Mouse (Mus musculus): ENCODE results near the gene Tmem131l. TPM values are rescaled to one million over a fixed set of nuclear protein-coding genes. Genes with fewer than 3 reads are reported as not detected.

Tmem131l gene
- total and polyA plus RNA-seq, 3 experiments: 9.6 to 39.6 TPM; not detected in 1

DNA sequence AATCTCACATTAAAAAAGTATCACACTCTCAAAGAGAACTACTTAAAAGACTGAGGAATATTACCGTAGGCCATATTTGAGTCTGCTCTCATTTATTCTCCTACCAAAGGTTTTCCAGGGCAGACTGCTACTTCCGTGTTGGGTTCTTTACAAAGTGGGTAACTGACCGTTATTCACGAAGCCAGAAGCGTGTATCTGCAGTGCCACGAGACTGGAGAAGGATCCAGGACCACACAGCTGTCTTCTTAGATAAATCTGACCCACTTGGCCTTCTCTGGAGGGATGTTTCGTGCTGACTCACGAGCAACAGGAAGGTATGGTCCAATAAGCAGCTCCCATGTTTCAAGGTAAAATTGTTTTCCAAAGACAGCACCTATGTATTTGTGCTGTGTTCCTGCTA, 1.8 kb upstream of the Tmem131l start (continued):
- peak; percentile 76 to 92; a peak in 3 of 4 replicates for TF ChIP-seq EP300 (IDR thresholded peaks at IDR 0.05; ENCODE audit: low read depth in 1 of 2, low read length in 2 of 2)
- TF ChIP-seq POLR2A (IDR thresholded peaks at IDR 0.05; ENCODE audit: control insufficient read depth in 1 of 2, insufficient read depth in 1 of 2, low read depth in 1 of 2, low read length in 2 of 2, poor library complexity in 1 of 2): peak in 1 of 2 experiments; percentile 50; a peak in 2 of 4 replicates

DNA sequence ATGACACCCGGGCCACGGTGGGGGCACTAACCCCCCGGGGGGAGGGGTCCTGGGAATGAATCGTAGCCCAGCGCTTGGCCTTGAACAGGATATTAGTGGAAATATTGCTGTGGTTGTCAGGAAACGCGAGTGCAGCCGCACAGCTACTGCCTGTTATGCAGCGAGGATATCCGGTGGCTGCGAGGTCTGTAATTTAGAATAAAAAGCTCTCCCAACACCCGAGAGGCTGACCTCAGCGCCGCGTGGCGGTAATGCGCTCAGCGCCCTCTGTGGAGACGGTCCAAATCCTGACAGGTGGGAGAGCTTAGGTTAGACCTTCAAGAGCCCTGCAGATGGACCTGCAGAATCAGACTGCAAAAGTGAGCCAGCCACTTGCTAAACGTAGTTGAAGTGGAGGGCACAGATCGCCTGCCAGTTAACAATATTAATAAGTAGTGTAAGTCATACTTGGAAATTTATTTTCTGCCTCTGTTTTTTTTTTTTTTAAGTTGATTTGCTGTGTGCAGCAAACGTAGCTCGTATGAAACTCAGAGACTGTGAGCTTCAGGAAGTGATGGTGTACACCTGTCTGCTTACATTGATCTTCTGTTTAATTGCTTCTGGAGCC, 604 bp upstream of the Tmem131l start:
- Histone ChIP-seq H3K79me2 (ENCODE audit: control insufficient read depth, insufficient read depth, low read length, poor library complexity) (peaks cover 28% of the 10 kb centered on the region), H3K27me3 (ENCODE audit: control insufficient read depth in 1 of 2, insufficient read depth in 2 of 2, low read length in 2 of 2) (no peaks in the 10 kb centered on the region), H3K4me1 (ENCODE audit: control insufficient read depth in 1 of 2, insufficient read depth in 2 of 2, low read length in 2 of 2) (peaks cover 18 to 32% of the 10 kb centered on the region in 2 experiments), H3K9ac (ENCODE audit: control insufficient read depth, low read depth, low read length, poor library complexity, severe bottlenecking) (peak overlapping the region; percentile 92), H3K36me3 (ENCODE audit: control insufficient read depth in 1 of 2, insufficient read depth in 2 of 2, low read length in 2 of 2) (peaks cover 0 to 47% of the 10 kb centered on the region in 2 experiments; a peak in 2 of 4 replicates), H3K27ac (ENCODE audit: control insufficient read depth, low read depth, low read length) (peak overlapping the region; percentile 91), H3K4me3 (ENCODE audit: control insufficient read depth in 1 of 2, insufficient read depth in 1 of 2, low read depth in 2 of 2, low read length in 2 of 2) (peak overlapping the region; percentile 56 to 70), H3K9me3 (replicated peaks; ENCODE audit: insufficient read depth, low read length) (no peaks in the 10 kb centered on the region)
- DNase-seq (ENCODE audit: low read depth, low spot score): peak; percentile 81
- TF ChIP-seq SIN3A (IDR thresholded peaks at IDR 0.05; ENCODE audit: low read length) (peak; percentile 55), TBP (IDR thresholded peaks at IDR 0.05; ENCODE audit: low read depth, low read length) (peak; percentile 53; the same call in 1 of the 2 replicates), MAX (IDR thresholded peaks at IDR 0.05; ENCODE audit: low read length) (peak; percentile 8; the same call in 1 of the 2 replicates), ZNF384 (IDR thresholded peaks at IDR 0.05; ENCODE audit: low read depth, low read length) (peak; percentile 77), ZMIZ1 (IDR thresholded peaks at IDR 0.05; ENCODE audit: low read depth, low read length) (no peak), CTCF (IDR thresholded peaks at IDR 0.05 in 2 of 3, conservative IDR thresholded peaks at IDR 0.05 in 1 of 3; ENCODE audit: control insufficient read depth in 1 of 3, insufficient read depth in 1 of 3, low read depth in 2 of 3, low read length in 3 of 3, poor library complexity in 1 of 3, severe bottlenecking in 1 of 3) (peak in 2 of 3 experiments; percentile 14 to 30; a peak in 1 of 6 replicates), POLR2A (IDR thresholded peaks at IDR 0.05; ENCODE audit: control insufficient read depth in 1 of 2, insufficient read depth in 1 of 2, low read depth in 1 of 2, low read length in 2 of 2, poor library complexity in 1 of 2) (no peak; a peak in 1 of 4 replicates), JUND (IDR thresholded peaks at IDR 0.05; ENCODE audit: low read depth, low read length) (no peak), MEF2A (IDR thresholded peaks at IDR 0.05; ENCODE audit: extremely low read depth, insufficient replicate concordance, low read depth, low read length, poor library complexity, severe bottlenecking) (no peak), ETS1 (IDR thresholded peaks at IDR 0.05; ENCODE audit: low read depth, low read length) (peak; percentile 9; the same call in 1 of the 2 replicates), MYC (IDR thresholded peaks at IDR 0.05; ENCODE audit: low read depth, low read length) (peak; percentile 79), GABPA (IDR thresholded peaks at IDR 0.05; ENCODE audit: low read depth, low read length) (no peak), E2F4 (IDR thresholded peaks at IDR 0.05; ENCODE audit: borderline replicate concordance, low read depth, low read length) (no peak), SMC3 (IDR thresholded peaks at IDR 0.05; ENCODE audit: low read depth, low read length) (no peak), UBTF (IDR thresholded peaks at IDR 0.05; ENCODE audit: borderline replicate concordance, insufficient read depth, low read depth, low read length) (0 out of 2 replicates have a peak, but pooled peaks have one; percentile 77)

Data from MEL (cell line).